Mouse (Mus musculus) hindbrain, embryonic 11.5 days (tissue): Measurements from ENCODE around the gene Aunip. TPM values are rescaled to one million over a fixed set of nuclear protein-coding genes. Genes with fewer than 3 reads are reported as not detected.
A peak's percentile ranks its signal among the peaks of the same experiment; 100 is the strongest.

Experiments used
- ATAC-seq: fragments of 200-750 bp; cut with Nextera tagmentation; 2 replicates; pipeline ENCODE4 v1.8.0; 2017; ENCODE audit warnings: mild to moderate bottlenecking, moderate TSS enrichment, moderate library complexity; ENCODE audit not compliant: low FRiP score
- DNase-seq: peaks from one replicate; pipeline ENCODE4 v3.0.0-alpha.2; 2015; ENCODE audit warnings: low spot score
- H3K27ac ChIP-seq: fragments of 300-500 bp; sonication (generic); 2 replicates; pipeline ENCODE4 v1.5.1; 2014; ENCODE audit warnings: mild to moderate bottlenecking, low read depth, low read length
- H3K27me3 ChIP-seq: fragments of 300-500 bp; sonication (generic); 2 replicates; pipeline ENCODE4 v1.6.1; 2014; ENCODE audit warnings: mild to moderate bottlenecking, low read length, moderate library complexity, mixed read lengths; ENCODE audit not compliant: control insufficient read depth, insufficient read depth
- H3K36me3 ChIP-seq: fragments of 300-500 bp; sonication (generic); 2 replicates; pipeline ENCODE4 v1.6.1; 2014; ENCODE audit warnings: mild to moderate bottlenecking, low read length, moderate library complexity, mixed read lengths; ENCODE audit not compliant: control insufficient read depth, insufficient read depth
- H3K4me1 ChIP-seq: fragments of 300-500 bp; sonication (generic); replicated peaks from 2 replicates; pipeline ENCODE4 v1.6.1; 2014; ENCODE audit warnings: low read length, mixed read lengths; ENCODE audit not compliant: control insufficient read depth, insufficient read depth
- H3K4me2 ChIP-seq: fragments of 300-500 bp; sonication (generic); replicated peaks from 2 replicates; pipeline ENCODE4 v1.6.1; 2014; ENCODE audit warnings: mild to moderate bottlenecking, low read depth, low read length
- H3K4me3 ChIP-seq: fragments of 300-500 bp; sonication (generic); 2 replicates; pipeline ENCODE4 v1.5.1; 2014; ENCODE audit warnings: low read depth, low read length
- H3K9ac ChIP-seq: fragments of 300-500 bp; sonication (generic); 2 replicates; pipeline ENCODE4 v1.6.1; 2014; ENCODE audit warnings: low read depth, low read length
- H3K9me3 ChIP-seq: fragments of 300-500 bp; sonication (generic); 2 replicates; pipeline ENCODE4 v1.6.1; 2016; ENCODE audit warnings: low read length; ENCODE audit not compliant: control insufficient read depth
- WGBS: fragments of 180-500 bp; shearing (Covaris S2); extraction: QIAGEN DNeasy Blood & Tissue Kit; methylation state at CpG from one replicate; pipeline ENCODE4 v1.1.7; 2014; 5-methylcytosine and 5-hydroxymethylcytosine counted together
- polyA plus RNA-seq: library from polyadenylated mRNA; unstranded; fragments of >200 nt; fragmentation: Nextera tagmentation; extraction: Ambion mirVana; gene quantifications from 2 replicates; pipeline ENCODE4 v1.2.1, GENCODE M21; 2014

The Aunip gene
- polyA plus RNA-seq, 1 experiment from 2014 or later, result 4.4 TPM

- no peak for ATAC-seq
- Histone ChIP-seq H3K9me3 (no peaks in the 10 kb centered on the region), H3K27ac (no peak overlapping the region), H3K36me3 (no peaks in the 10 kb centered on the region), H3K27me3 (no peaks in the 10 kb centered on the region), H3K4me1 (no peaks in the 10 kb centered on the region), H3K4me3 (no peak overlapping the region), H3K9ac (no peak overlapping the region), H3K4me2 (no peak overlapping the region)
- 84% methylated on average over 4 of the region's 4 CpGs for WGBS
- no peak for DNase-seq
Measured at GRCm38 (mm10) chr4:134503686-134504357, 7.0 kb upstream of the Aunip start.

- Histone ChIP-seq H3K27ac (no peak overlapping the region), H3K9ac (no peak overlapping the region), H3K27me3 (no peaks in the 10 kb centered on the region), H3K36me3 (no peaks in the 10 kb centered on the region), H3K4me2 (no peak overlapping the region), H3K4me3 (no peak overlapping the region), H3K9me3 (no peaks in the 10 kb centered on the region), H3K4me1 (no peaks in the 10 kb centered on the region)
- ATAC-seq, result no peak
- 89% methylated on average over 4 of the region's 4 CpGs for WGBS
- DNase-seq, result no peak
Measured at GRCm38 (mm10) chr4:134505303-134505789, 5.5 kb upstream of the Aunip start.

- H3K27ac ChIP-seq, result no peak overlapping the region
- WGBS, result 77% methylated on average over 3 of the region's 4 CpGs
- no peak overlapping the region for H3K4me3 ChIP-seq
- no peak for ATAC-seq
- H3K9ac ChIP-seq, result no peak overlapping the region
- no peaks in the 10 kb centered on the region for H3K4me1 ChIP-seq
- no peak for DNase-seq
- H3K9me3 ChIP-seq, result no peaks in the 10 kb centered on the region
- H3K27me3 ChIP-seq, result no peaks in the 10 kb centered on the region
- no peaks in the 10 kb centered on the region for H3K36me3 ChIP-seq
- no peak overlapping the region for H3K4me2 ChIP-seq
Measured at GRCm38 (mm10) chr4:134505966-134506594, 4.7 kb upstream of the Aunip start.

- Histone ChIP-seq H3K4me2 (no peak overlapping the region), H3K9ac (no peak overlapping the region), H3K27me3 (no peaks in the 10 kb centered on the region), H3K27ac (no peak overlapping the region), H3K4me1 (no peaks in the 10 kb centered on the region), H3K4me3 (no peak overlapping the region), H3K9me3 (no peaks in the 10 kb centered on the region), H3K36me3 (no peaks in the 10 kb centered on the region)
- WGBS, result 86% methylated on average over 19 of the region's 19 CpGs
- DNase-seq (no peak), ATAC-seq (no peak)
Measured at GRCm38 (mm10) chr4:134506713-134507112, 4.1 kb upstream of the Aunip start.

GRCm38 (mm10) chr4:134510396-134510795 lies 403 bp upstream of the Aunip start:
- H3K4me3 ChIP-seq, result no peak overlapping the region
- H3K27me3 ChIP-seq, result no peaks in the 10 kb centered on the region
- H3K9me3 ChIP-seq, result no peaks in the 10 kb centered on the region
- H3K27ac ChIP-seq, result no peak overlapping the region
- no peaks in the 10 kb centered on the region for H3K4me1 ChIP-seq
- WGBS, result 75% methylated on average over 4 of the region's 4 CpGs
- H3K9ac ChIP-seq, result no peak overlapping the region
- DNase-seq (no peak), ATAC-seq (peak; percentile 46)
- no peaks in the 10 kb centered on the region for H3K36me3 ChIP-seq
- H3K4me2 ChIP-seq, result no peak overlapping the region

- no peaks in the 10 kb centered on the region for H3K9me3 ChIP-seq
- peak overlapping the region; percentile 86 for H3K4me2 ChIP-seq
- peak overlapping the region; percentile 59 for H3K4me3 ChIP-seq
- no peaks in the 10 kb centered on the region for H3K36me3 ChIP-seq
- DNase-seq, result no peak
- H3K27ac ChIP-seq, result no peak overlapping the region
- ATAC-seq, result no peak
- no peaks in the 10 kb centered on the region for H3K27me3 ChIP-seq
- 84% methylated on average over 6 of the region's 6 CpGs for WGBS
- H3K4me1 ChIP-seq, result no peaks in the 10 kb centered on the region
- no peak overlapping the region for H3K9ac ChIP-seq
Measured at GRCm38 (mm10) chr4:134511730-134512129, 931 bp downstream of the Aunip start.

- H3K4me1 ChIP-seq, result no peaks in the 10 kb centered on the region
- H3K9ac ChIP-seq, result no peak overlapping the region
- ATAC-seq (no peak), DNase-seq (peak; percentile 66)
- no peak overlapping the region for H3K4me3 ChIP-seq
- H3K4me2 ChIP-seq, result peak overlapping the region; percentile 13; the same call in 1 of the 2 replicates
- H3K27me3 ChIP-seq, result no peaks in the 10 kb centered on the region
- H3K9me3 ChIP-seq, result no peaks in the 10 kb centered on the region
- 31% methylated on average over 15 of the region's 15 CpGs for WGBS
- H3K27ac ChIP-seq, result no peak overlapping the region
- H3K36me3 ChIP-seq, result no peaks in the 10 kb centered on the region
Measured at GRCm38 (mm10) chr4:134512798-134513197, 2.0 kb downstream of the Aunip start.

- no peaks in the 10 kb centered on the region for H3K4me1 ChIP-seq
- DNase-seq, result no peak
- 89% methylated on average over 11 of the region's 11 CpGs for whole genome bisulfite sequencing
Measured at GRCm38 (mm10) chr4:134514309-134514930, 3.6 kb downstream of the Aunip start.

More at GRCm38 (mm10) chr4:134514309-134514930, 3.6 kb downstream of the Aunip start:
- no peak overlapping the region for H3K4me3 ChIP-seq
- no peak for ATAC-seq
- H3K4me2 ChIP-seq, result no peak overlapping the region
- no peaks in the 10 kb centered on the region for H3K9me3 ChIP-seq
- H3K36me3 ChIP-seq, result no peaks in the 10 kb centered on the region
- no peak overlapping the region for H3K27ac ChIP-seq
- H3K27me3 ChIP-seq, result no peaks in the 10 kb centered on the region
- no peak overlapping the region for H3K9ac ChIP-seq
